Mouse (Mus musculus): Measurements from ENCODE around the gene Angptl2. TPM values are rescaled to one million over a fixed set of nuclear protein-coding genes. Genes with fewer than 3 reads are reported as not detected.

Angptl2 gene
- polyA plus RNA-seq, 1 experiment from 2014 or later: 24.4 TPM

Other genes with a start within 250 kb of the Angptl2 start
- 11.8 and 13.4 TPM in 2 replicates for gene Slc2a8, start 234.0 kb upstream of the Angptl2 start, polyA plus RNA-seq (2014; fragmentation: Nextera tagmentation; extraction: Ambion mirVana)
- 9.7 and 12.9 TPM in 2 replicates for gene Garnl3, start 84.4 kb upstream of the Angptl2 start, polyA plus RNA-seq (2014; fragmentation: Nextera tagmentation; extraction: Ambion mirVana)
- gene Ralgps1, start 155.4 kb downstream of the Angptl2 start, polyA plus RNA-seq (2014; fragmentation: Nextera tagmentation; extraction: Ambion mirVana): 17.7 and 19.5 TPM in 2 replicates
- 9.2 and 10.6 TPM in 2 replicates for gene Zbtb34, start 215.3 kb downstream of the Angptl2 start, polyA plus RNA-seq (2014; fragmentation: Nextera tagmentation; extraction: Ambion mirVana)